Mouse (Mus musculus): ENCODE results near the gene Aldh3a2. TPM values are rescaled to one million over a fixed set of nuclear protein-coding genes. Genes with fewer than 3 reads are reported as not detected.
"Not testable (repeated sequence)": the region's sequence is repeated elsewhere in the genome, so short reads cannot be mapped to it uniquely, and the experiment has no call there.

Aldh3a2 gene
- polyA plus RNA-seq, 1 experiment from 2014 or later: 21.4 TPM

DNA sequence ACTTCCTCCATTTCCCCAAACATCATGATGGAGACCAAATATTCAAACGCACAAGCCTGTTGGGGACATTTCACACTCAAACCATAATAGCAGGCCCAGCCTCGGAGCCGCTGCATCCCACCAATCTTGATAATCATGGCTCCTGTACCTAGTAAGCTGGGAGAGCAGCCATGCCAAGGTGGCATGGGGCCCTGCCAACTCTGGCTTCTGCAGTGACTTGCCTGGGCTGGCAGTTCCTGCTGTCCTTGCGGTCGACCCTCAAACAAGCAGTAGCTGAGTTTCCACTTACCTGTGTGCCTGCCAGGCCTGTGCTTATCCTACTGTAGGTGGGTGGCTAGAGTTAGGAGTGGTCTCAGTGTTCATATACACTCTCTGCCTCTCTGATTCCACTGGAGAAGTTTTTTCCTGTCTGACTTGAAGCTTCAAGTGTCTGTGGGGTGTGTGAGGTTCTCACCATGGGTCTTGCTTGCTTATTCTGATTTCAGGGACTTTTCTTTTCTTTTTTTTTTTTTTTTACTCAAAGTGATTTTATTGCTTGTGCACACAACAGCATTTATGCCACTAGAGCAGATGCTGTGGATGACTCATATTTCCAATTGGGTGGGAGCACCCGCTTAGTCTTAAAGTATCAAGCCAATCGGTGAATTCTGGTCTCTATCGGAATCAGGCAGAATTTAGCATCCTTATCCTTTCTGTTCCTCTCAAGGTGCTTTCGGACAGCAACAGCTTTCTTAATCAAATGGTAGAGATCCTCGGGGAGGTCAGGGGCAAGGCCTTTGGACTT lies 61.9 kb downstream of the Aldh3a2 start:
- Histone ChIP-seq H3K9me3 (no peaks in the 10 kb centered on the region), H3K4me2 (replicated peaks) (no peak overlapping the region), H3K9ac (replicated peaks) (no peak overlapping the region), H3K4me3 (replicated peaks) (no peak overlapping the region), H3K27ac (no peak overlapping the region), H3K36me3 (no peaks in the 10 kb centered on the region), H3K27me3 (no peaks in the 10 kb centered on the region), H3K4me1 (replicated peaks) (no peaks in the 10 kb centered on the region)
- 94% methylated on average over 10 of the region's 10 CpGs for WGBS
- no peak for ATAC-seq

DNA sequence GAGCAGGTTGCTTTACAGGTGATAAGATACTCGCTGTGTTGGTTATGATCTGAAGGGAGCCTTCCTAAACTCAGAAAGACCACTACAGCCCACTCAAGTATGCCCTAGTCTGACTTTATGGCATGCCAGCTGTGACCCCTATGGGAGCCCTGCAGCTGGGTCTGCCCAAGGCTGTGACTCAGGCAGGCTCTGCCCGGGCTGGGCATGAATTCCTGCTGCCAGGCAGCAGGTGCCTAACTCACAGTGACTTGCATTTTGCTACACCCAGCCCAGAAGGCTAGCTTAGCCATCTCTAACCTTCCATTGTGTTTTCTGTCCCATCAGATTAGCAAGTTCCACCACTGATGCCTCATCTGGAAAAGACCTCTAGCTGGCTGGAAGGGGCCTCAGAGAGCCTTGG lies 64.5 kb downstream of the Aldh3a2 start:
- 87% methylated on average over 2 of the region's 2 CpGs for WGBS
- H3K4me1 ChIP-seq (replicated peaks): no peaks in the 10 kb centered on the region

DNA sequence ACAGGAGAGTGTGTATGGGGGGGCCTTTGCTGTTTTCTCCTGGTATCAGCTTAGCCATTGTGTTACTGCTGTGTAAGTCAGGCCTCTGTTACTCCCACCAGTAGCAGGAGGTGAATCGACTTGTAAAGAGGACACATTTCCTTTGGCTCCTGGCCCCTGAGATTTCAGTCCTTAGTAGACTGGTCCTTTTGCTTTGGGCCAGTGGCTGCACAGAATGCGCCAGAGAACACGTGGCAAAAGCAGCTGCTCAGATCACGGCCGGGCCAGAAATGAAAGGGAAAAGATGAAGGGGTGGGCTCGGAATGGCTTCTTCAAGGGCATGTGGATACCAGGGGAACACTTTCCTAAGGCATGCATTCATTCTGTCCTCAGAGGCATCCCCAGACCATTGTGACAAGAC lies 65.1 kb downstream of the Aldh3a2 start:
- 58% methylated on average over 6 of the region's 6 CpGs for whole genome bisulfite sequencing
- ATAC-seq: no peak
- no peaks in the 10 kb centered on the region for H3K4me1 ChIP-seq (replicated peaks)

More for the DNA sequence above, 64.5 kb downstream of the Aldh3a2 start:
- Histone ChIP-seq H3K27ac (no peak overlapping the region), H3K27me3 (no peaks in the 10 kb centered on the region), H3K9me3 (no peaks in the 10 kb centered on the region), H3K36me3 (no peaks in the 10 kb centered on the region), H3K4me2 (replicated peaks) (no peak overlapping the region), H3K4me3 (replicated peaks) (no peak overlapping the region), H3K9ac (replicated peaks) (no peak overlapping the region)
- ATAC-seq: no peak

DNA sequence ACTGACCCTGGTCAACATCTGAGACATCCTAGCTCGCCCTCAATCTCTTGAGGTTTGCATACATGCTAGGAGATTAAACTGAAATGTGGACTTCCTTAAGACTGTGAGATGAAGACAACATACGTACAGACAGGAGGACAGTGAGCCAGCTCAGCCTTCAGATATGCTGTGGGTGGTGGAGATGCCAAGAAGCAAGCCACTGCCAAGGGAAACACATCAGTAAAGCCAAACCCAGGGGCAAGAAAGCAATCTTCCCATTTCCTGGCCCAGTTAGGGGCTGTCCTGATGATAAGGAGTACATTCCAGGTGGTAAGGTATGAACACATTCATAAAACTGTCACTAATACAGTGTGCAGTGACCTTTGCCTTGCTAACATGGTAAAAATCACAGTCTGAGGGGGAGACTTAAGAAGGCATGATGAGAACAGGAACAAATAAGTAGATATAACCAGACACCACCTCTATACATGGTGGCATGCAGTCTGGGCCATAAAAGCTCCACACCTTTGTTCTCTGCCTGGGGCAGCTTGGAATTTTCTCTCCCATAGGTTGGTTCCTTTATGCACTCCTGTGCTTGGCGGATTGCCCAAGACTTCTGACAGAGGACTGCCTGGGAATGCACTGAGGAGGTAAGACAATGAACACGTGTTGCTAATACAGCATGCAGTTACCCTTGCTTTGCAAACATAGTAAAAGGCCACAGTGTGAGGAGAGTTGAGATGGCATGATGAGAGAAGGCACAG lies 67.5 kb downstream of the Aldh3a2 start:
- Histone ChIP-seq H3K27me3 (no peaks in the 10 kb centered on the region), H3K4me1 (replicated peaks) (no peaks in the 10 kb centered on the region), H3K4me3 (replicated peaks) (no peak overlapping the region), H3K4me2 (replicated peaks) (no peak overlapping the region), H3K36me3 (no peaks in the 10 kb centered on the region), H3K27ac (no peak overlapping the region), H3K9me3 (no peaks in the 10 kb centered on the region), H3K9ac (replicated peaks) (no peak overlapping the region)
- no peak for ATAC-seq
- 79% methylated on average over 4 of the region's 4 CpGs for WGBS

More for the DNA sequence above, 65.1 kb downstream of the Aldh3a2 start:
- Histone ChIP-seq H3K9ac (replicated peaks) (no peak overlapping the region), H3K27ac (no peak overlapping the region), H3K9me3 (no peaks in the 10 kb centered on the region), H3K4me3 (replicated peaks) (no peak overlapping the region), H3K27me3 (no peaks in the 10 kb centered on the region), H3K36me3 (no peaks in the 10 kb centered on the region), H3K4me2 (replicated peaks) (no peak overlapping the region)

DNA sequence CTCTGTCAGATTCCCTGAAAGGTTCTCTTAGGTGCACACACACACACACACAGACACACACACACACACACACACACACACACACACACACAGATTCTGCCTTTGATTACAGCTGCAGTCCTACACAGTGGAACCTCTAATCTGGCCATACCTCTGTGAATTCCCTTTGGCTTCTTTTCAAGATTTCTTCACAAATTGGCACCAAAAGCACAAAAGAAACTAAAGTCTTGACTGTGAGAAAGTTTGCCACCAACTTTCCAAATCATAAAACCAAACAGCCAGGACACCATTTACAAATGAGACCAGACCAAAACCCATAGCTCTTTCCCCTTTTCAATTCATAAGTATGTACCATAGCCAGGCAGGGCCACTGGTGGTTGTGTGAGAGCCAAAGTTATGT lies 69.3 kb downstream of the Aldh3a2 start:
- Histone ChIP-seq H3K9me3 (no peaks in the 10 kb centered on the region), H3K9ac (replicated peaks) (no peak overlapping the region), H3K27me3 (no peaks in the 10 kb centered on the region), H3K36me3 (no peaks in the 10 kb centered on the region), H3K4me1 (replicated peaks) (no peaks in the 10 kb centered on the region), H3K4me3 (replicated peaks) (no peak overlapping the region), H3K27ac (no peak overlapping the region), H3K4me2 (replicated peaks) (no peak overlapping the region)
- ATAC-seq: no peak

DNA sequence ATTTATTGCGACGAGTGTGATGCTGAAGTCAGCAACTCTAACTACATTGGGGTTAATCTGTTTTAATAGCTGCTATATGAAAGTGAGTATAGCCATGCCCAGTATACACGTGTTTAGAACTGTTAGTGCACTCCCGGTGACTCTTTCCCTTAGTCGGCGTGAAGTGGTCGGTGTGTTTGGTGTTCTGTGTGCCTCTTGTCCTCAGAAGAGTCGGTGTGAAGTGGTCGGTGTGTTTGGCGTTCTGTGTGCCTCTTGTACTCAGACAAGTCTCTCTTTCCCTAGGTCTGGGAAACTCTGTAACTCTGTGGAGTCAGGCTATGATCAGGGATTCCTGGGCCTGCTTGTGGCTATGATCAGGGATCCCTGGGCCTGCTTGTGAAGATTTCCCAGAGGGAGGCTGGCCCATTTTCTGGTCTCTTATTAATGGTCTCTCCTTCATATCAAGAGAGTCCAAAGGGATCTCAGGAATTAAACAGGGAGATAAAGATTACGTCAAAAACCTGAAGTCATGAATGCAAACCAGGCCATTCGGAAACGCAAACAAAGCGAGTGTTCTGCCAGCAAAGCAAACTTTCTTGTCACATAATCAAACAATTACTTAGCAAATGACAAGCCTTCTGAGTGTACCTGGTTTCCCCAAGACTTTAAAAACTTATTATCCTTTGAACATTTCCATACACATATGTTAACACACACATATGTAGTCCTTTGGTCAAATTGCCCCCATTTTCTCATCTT lies 70.5 kb downstream of the Aldh3a2 start:
- no peak for ATAC-seq
- no peak overlapping the region for H3K4me3 ChIP-seq (replicated peaks)
- no peaks in the 10 kb centered on the region for H3K27me3 ChIP-seq
- no peaks in the 10 kb centered on the region for H3K36me3 ChIP-seq
- 83% methylated on average over 14 of the region's 14 CpGs for WGBS
- no peak overlapping the region for H3K9ac ChIP-seq (replicated peaks)
- H3K4me2 ChIP-seq (replicated peaks): no peak overlapping the region
- no peaks in the 10 kb centered on the region for H3K9me3 ChIP-seq
- H3K4me1 ChIP-seq (replicated peaks): no peaks in the 10 kb centered on the region
- no peak overlapping the region for H3K27ac ChIP-seq

DNA sequence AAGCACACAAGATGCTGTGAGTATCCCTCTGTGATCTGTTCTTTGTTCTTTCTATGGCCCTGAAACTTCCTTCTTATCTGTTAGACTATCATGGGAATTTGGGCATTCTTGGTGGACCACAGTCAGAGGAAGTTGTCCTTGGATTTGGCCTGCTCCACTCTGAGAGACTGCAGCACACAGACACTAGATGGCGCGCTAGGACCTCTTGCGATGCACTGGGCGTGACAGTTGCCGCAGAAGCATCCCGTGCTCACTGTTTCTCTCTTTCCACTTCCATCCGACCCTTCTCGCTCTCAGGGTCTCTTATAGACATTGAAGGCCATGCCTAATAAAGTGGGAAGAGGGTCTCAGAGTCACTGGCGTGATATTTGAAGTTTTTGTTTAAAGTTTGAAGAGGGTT lies 73.9 kb downstream of the Aldh3a2 start:
- no peaks in the 10 kb centered on the region for H3K27me3 ChIP-seq
- peaks cover 6% of the 10 kb centered on the region; the same call in 1 of the 2 replicates for H3K4me1 ChIP-seq (replicated peaks)
- 16% methylated on average over 9 of the region's 9 CpGs for WGBS
- no peak overlapping the region for H3K27ac ChIP-seq
- H3K4me3 ChIP-seq (replicated peaks): no peak overlapping the region
- H3K9ac ChIP-seq (replicated peaks): no peak overlapping the region
- H3K4me2 ChIP-seq (replicated peaks): no peak overlapping the region
- ATAC-seq: peak; percentile 66; the same call in 1 of the 2 replicates
- H3K36me3 ChIP-seq: no peaks in the 10 kb centered on the region
- no peaks in the 10 kb centered on the region for H3K9me3 ChIP-seq

DNA sequence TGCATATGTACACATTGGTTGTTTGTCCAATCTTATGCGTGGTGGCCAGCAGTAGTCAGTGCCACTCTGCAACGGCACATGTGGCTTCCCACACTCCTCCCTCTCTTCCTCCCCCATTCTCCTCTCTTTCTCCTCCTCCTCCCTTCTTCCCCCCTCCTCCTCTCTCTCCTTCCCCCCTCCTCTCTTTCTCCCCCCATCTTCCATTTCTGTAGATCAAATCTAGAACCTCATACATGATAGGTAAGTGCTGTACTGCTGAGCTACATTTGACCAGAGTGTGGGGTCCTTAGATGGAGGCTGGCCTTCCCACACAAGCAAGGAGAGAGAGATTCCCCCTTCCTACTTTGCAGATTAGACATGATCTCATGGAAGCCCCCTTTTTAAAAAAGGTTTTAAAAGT lies 74.5 kb downstream of the Aldh3a2 start:
- no peaks in the 10 kb centered on the region for H3K36me3 ChIP-seq
- no peak overlapping the region for H3K4me2 ChIP-seq (replicated peaks)
- H3K9me3 ChIP-seq: no peaks in the 10 kb centered on the region
- no peak for ATAC-seq
- H3K9ac ChIP-seq (replicated peaks): no peak overlapping the region
- H3K4me1 ChIP-seq (replicated peaks): peaks cover 6% of the 10 kb centered on the region; the same call in 1 of the 2 replicates
- H3K27ac ChIP-seq: no peak overlapping the region
- H3K4me3 ChIP-seq (replicated peaks): no peak overlapping the region
- no peaks in the 10 kb centered on the region for H3K27me3 ChIP-seq
- 90% methylated on average over 2 of the region's 2 CpGs for WGBS

DNA sequence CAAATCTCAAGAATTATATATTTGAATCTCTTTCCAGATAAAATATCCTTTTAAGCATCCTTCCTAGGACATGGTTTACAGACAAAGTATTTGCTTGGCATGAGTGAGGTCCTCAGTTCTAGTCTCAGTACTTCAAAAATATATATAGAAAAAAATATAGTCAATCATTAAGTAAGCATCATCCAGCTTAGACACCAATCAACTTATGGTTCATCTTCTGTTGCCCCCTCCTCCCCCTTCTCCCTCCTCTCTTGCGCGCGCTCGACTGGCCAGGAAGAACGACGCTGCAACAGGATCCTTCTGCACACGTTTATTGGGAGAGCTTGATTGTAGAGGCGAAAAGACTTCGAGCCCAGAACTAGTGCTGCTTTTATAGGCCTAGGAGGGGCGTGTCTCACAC lies 75.1 kb downstream of the Aldh3a2 start:
- not testable (repeated sequence) for H3K9ac ChIP-seq (replicated peaks); H3K9me3 ChIP-seq; H3K4me3 ChIP-seq (replicated peaks); H3K27ac ChIP-seq; ATAC-seq; H3K27me3 ChIP-seq; H3K4me1 ChIP-seq (replicated peaks); H3K4me2 ChIP-seq (replicated peaks); H3K36me3 ChIP-seq
- 92% methylated on average over 7 of the region's 10 CpGs for WGBS

DNA sequence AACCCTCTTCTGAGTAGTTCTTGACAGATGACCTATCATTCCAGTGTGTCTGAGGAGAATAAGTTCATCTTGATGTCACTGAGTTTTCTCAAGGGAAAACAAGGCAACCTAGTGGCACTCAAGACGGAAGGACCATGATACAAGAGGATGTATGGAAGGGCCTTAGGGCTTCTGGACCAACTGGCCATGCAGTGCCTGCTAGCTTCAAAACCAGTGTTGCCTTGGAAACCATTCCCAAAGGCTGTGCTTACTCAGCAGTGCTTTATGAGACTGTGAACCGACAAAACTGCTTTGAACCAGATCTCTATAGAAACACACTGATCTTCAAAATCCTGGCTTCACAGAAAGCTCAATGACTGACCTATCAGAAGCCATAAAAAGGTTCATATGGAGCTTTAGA lies 76.5 kb downstream of the Aldh3a2 start:
- no peak for ATAC-seq
- no peaks in the 10 kb centered on the region for H3K36me3 ChIP-seq

DNA sequence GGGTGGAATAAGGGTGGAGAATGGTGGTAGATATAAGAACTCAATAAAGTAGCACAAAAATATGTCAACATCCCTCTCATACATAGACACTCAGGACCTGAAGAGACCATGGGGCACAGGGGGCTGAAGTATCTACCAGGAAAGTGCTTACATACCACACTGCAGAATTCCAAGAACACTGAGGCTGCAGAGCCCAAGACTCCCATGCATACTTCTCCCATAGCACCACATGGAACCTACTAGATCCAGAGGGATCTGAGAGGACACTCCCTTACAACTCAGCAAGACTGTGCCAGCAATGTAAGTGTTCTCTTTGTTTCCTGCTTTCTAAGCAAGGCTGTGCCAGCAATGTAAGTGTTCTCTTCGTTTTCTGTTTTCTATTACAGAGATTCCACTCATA lies 83.4 kb downstream of the Aldh3a2 start:
- H3K4me3 ChIP-seq (replicated peaks): no peak overlapping the region
- no peaks in the 10 kb centered on the region for H3K27me3 ChIP-seq
- no peaks in the 10 kb centered on the region for H3K36me3 ChIP-seq
- no peaks in the 10 kb centered on the region for H3K4me1 ChIP-seq (replicated peaks)
- H3K4me2 ChIP-seq (replicated peaks): no peak overlapping the region
- WGBS: 78% methylated on average over 1 of the region's 1 CpGs
- H3K9me3 ChIP-seq: no peaks in the 10 kb centered on the region
- ATAC-seq: no peak
- no peak overlapping the region for H3K9ac ChIP-seq (replicated peaks)
- no peak overlapping the region for H3K27ac ChIP-seq

More for the DNA sequence above, 76.5 kb downstream of the Aldh3a2 start:
- Histone ChIP-seq H3K4me2 (replicated peaks) (no peak overlapping the region), H3K4me3 (replicated peaks) (no peak overlapping the region), H3K27ac (no peak overlapping the region), H3K27me3 (no peaks in the 10 kb centered on the region), H3K9me3 (no peaks in the 10 kb centered on the region), H3K4me1 (replicated peaks) (peaks cover 6% of the 10 kb centered on the region; the same call in 1 of the 2 replicates), H3K9ac (replicated peaks) (no peak overlapping the region)
- 47% methylated on average over 2 of the region's 2 CpGs for WGBS

DNA sequence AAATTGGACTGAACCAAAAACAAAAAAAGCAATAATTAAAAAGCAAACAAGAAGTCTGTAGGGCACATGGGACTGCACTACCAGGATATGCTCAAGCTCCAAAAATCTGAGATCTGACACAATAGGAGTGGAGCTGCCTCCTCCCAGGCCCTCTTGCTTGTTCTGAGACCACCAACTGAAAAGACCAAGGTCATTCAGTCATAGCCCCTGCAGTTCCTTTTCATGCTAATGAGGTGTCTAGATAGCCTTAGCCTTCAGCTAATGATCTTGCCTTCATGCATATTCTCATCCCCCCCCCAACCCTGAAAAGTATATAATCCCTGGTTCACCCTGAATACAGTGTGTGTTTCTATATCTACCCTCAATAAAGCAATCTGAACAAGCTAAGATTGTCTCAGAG lies 85.6 kb downstream of the Aldh3a2 start:
- ATAC-seq: no peak
- no peaks in the 10 kb centered on the region for H3K9me3 ChIP-seq
- no peak overlapping the region for H3K4me2 ChIP-seq (replicated peaks)
- no peaks in the 10 kb centered on the region for H3K4me1 ChIP-seq (replicated peaks)
- no peak overlapping the region for H3K9ac ChIP-seq (replicated peaks)
- H3K27ac ChIP-seq: no peak overlapping the region
- H3K4me3 ChIP-seq (replicated peaks): no peak overlapping the region
- H3K27me3 ChIP-seq: no peaks in the 10 kb centered on the region
- no peaks in the 10 kb centered on the region for H3K36me3 ChIP-seq
